ENCODE assay signal across 8 mouse cellular contexts in genomic region chr11:59526472-59527080, GRCm38 (mm10). TPM values are rescaled to one million over a fixed set of nuclear protein-coding genes. Genes with fewer than 3 reads are reported as not detected.
DNase-seq lines count a peak whose midpoint lies in the region; ATAC-seq lines count a peak whose summit lies in the region.

Zkscan17 (minus strand) TSS chr11:59526751.

- H3K27me3 ChIP-seq in stomach, embryonic 14.5 days (ENCODE audit: control insufficient read depth, insufficient read depth, low read length), result no peaks in the 10 kb centered on the region

- H3K9ac ChIP-seq in stomach, embryonic 14.5 days (replicated peaks; ENCODE audit: low read depth, low read length), result no peak within 1 kb of the TSS

- no peaks in the 10 kb centered on the region for H3K36me3 ChIP-seq in stomach, embryonic 14.5 days (ENCODE audit: control insufficient read depth, insufficient read depth, low read length)

- WGBS in stomach, embryonic 14.5 days, result 48% methylated on average over 8 of the region's 8 CpGs

- no peak for ATAC-seq in stomach, embryonic 14.5 days (ENCODE audit: insufficient number of reproducible peaks, insufficient read depth, low FRiP score, low read depth)
- ATAC-seq in inflammation-experienced regulatory T-cells, adult 6 months, result no peak

- peak; percentile 28 for DNase-seq in layer of hippocampus, adult 9-11 months
- DNase-seq in layer of hippocampus, adult 18-20 months (ENCODE audit: low spot score in 2 of 2), result no peak
- peak; percentile 30 for DNase-seq in adrenal gland, adult 2 months
- no peak for DNase-seq in gastrocnemius, postnatal 10 days
- peak; percentile 26 for DNase-seq in induced T-regulatory cell, adult 2 months (ENCODE audit: low read depth)
- DNase-seq in lung, postnatal 14 days, result peak; percentile 20

- no peaks in the 10 kb centered on the region for H3K9me3 ChIP-seq in stomach, embryonic 14.5 days (ENCODE audit: control insufficient read depth, low read depth, low read length)

- no peak within 1 kb of the TSS for H3K4me3 ChIP-seq in stomach, embryonic 14.5 days (ENCODE audit: low read depth, low read length)

- H3K4me2 ChIP-seq in stomach, embryonic 14.5 days (replicated peaks; ENCODE audit: low read depth, low read length), result no peak within 1 kb of the TSS

- H3K27ac ChIP-seq in stomach, embryonic 14.5 days (ENCODE audit: low read length), result no peak within 1 kb of the TSS

- no peaks in the 10 kb centered on the region for H3K4me1 ChIP-seq in stomach, embryonic 14.5 days (ENCODE audit: control insufficient read depth, insufficient read depth, low read length)

RNA-seq across cellular contexts. Expression of gene Zkscan17, which starts in this region (rescaled TPM):
- 1 to 10 TPM; 6.5 to 6.6 TPM for total RNA-seq in layer of hippocampus, adult 18-20 months (2021)
- 10 to 100 TPM; 16.7 to 17.9 TPM for total RNA-seq in adrenal gland, adult 2 months (2021)
- 11.0 and 14.9 TPM in 2 replicates for polyA plus RNA-seq in adrenal gland, adult 2 months (2012; rRNA removed)
- total RNA-seq in gastrocnemius, postnatal 10 days (2021), result 10 to 100 TPM; 14.5 to 14.9 TPM
- 19.4 and 20.9 TPM in 2 replicates for polyA plus RNA-seq in stomach, embryonic 14.5 days (2014; fragmentation: Nextera tagmentation; extraction: Ambion mirVana)
- 10 to 100 TPM in 1 of 3 experiments, 1 to 10 TPM in 2; 9.3 to 10.0 (median 9.7) TPM for polyA plus RNA-seq in inflammation-experienced regulatory T-cells, adult 6 months (2017; shearing (Covaris generic))

Comparison
In these comparisons a context has a peak if more than half of its experiments do, and no peak if none do; other contexts are left out.
1. DNase-seq: peak in layer of hippocampus, adult 9-11 months (single experiment), adrenal gland, adult 2 months (single experiment), induced T-regulatory cell, adult 2 months (single experiment) and lung, postnatal 14 days (single experiment); none in layer of hippocampus, adult 18-20 months (0 of 2) and gastrocnemius, postnatal 10 days (single experiment).